Comparison of ENCODE assay signal across 9 mouse cellular contexts in the genomic region with DNA sequence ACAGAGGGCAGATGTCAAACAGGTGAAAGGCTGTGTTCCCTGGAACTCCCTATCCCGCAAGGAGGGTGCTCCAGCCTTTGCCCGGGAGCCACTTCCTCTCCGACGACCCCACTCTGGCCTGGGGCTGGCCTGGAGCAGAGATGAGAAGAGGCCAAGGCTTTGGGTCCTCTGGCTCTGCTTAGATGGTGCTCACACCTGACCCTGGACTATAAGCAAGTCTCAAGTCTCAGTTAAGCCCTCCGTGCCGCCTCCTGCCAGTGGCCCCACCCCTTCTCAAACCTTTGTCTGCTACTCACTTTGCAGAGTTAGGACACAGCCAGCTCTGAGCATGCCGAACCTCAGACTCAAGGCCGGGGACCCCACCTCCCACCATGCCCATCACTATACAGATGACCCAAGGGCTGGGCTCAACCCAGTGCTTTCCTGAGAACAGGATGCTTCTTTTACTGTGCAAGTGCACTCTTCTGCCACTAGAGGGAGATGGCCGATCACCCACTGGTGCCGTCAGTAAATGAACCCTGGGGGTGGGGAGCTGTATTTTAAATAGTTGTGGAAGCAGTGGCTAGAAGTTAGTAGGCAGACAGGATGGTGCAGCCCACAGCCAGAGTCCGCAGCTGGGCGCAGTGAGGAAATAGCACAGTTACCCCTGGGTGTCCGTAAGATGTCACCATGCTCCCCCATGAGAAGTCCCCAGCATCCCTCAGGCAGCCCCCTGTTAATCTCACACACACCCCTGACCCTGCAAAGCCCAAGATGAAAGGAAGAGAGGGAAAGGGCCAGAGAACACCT. TPM values are rescaled to one million over a fixed set of nuclear protein-coding genes. Genes with fewer than 3 reads are reported as not detected.
DNase-seq lines count a peak whose midpoint lies in the region; ATAC-seq lines count a peak whose summit lies in the region.
"Had no signal": no experiment of that assay in that cellular context is flagged by ENCODE, and none has a peak within 500 bp of the region (broad histone marks: within the 10 kb centered on the region; RNA-seq: fewer than 3 reads in every experiment).

No protein-coding gene starts in this region.

- no peak overlapping the region for H3K27ac ChIP-seq in intestine, embryonic 14.5 days (ENCODE audit: low read depth)
- no peak overlapping the region for H3K27ac ChIP-seq in limb, embryonic 12.5 days
- no peak overlapping the region for H3K27ac ChIP-seq in midbrain, embryonic 14.5 days (replicated peaks; ENCODE audit: low read depth, low read length)

- no peak overlapping the region for H3K4me3 ChIP-seq in intestine, embryonic 14.5 days (ENCODE audit: low read depth, low read length)
- H3K4me3 ChIP-seq in limb, embryonic 12.5 days (replicated peaks) = no peak overlapping the region
- no peak overlapping the region for H3K4me3 ChIP-seq in midbrain, embryonic 14.5 days (replicated peaks; ENCODE audit: low read depth, low read length)

- WGBS in intestine, embryonic 14.5 days = 49% methylated on average over 13 of the region's 13 CpGs
- WGBS in limb, embryonic 12.5 days = 49% methylated on average over 13 of the region's 13 CpGs
- 44% methylated on average over 13 of the region's 13 CpGs for WGBS in midbrain, embryonic 14.5 days

- H3K9me3 ChIP-seq in intestine, embryonic 14.5 days (ENCODE audit: control insufficient read depth, low read length) = peaks cover 4% of the 10 kb centered on the region; the same call in 1 of the 2 replicates
- no peaks in the 10 kb centered on the region for H3K9me3 ChIP-seq in limb, embryonic 12.5 days
- H3K9me3 ChIP-seq in midbrain, embryonic 14.5 days (ENCODE audit: control insufficient read depth, low read length) = no peaks in the 10 kb centered on the region

- H3K9ac ChIP-seq in intestine, embryonic 14.5 days (ENCODE audit: low read length) = no peak overlapping the region
- no peak overlapping the region for H3K9ac ChIP-seq in limb, embryonic 12.5 days (replicated peaks)
- H3K9ac ChIP-seq in midbrain, embryonic 14.5 days (replicated peaks; ENCODE audit: low read length) = no peak overlapping the region

- peak; percentile 67 for ATAC-seq in intestine, embryonic 14.5 days (replicated peaks; ENCODE audit: low FRiP score, low TSS enrichment, low read depth)
- peak; percentile 75 for ATAC-seq in limb, embryonic 12.5 days (ENCODE audit: insufficient number of reproducible peaks, insufficient read depth, low FRiP score, low TSS enrichment, low read depth)
- peak; percentile 58 for ATAC-seq in midbrain, embryonic 14.5 days (ENCODE audit: low FRiP score, low TSS enrichment)

- H3K4me1 ChIP-seq in intestine, embryonic 14.5 days (replicated peaks; ENCODE audit: control insufficient read depth, insufficient read depth, low read length) = no peaks in the 10 kb centered on the region
- H3K4me1 ChIP-seq in limb, embryonic 12.5 days (replicated peaks) = peaks cover 8% of the 10 kb centered on the region
- H3K4me1 ChIP-seq in midbrain, embryonic 14.5 days (ENCODE audit: control insufficient read depth, insufficient read depth, low read length) = no peaks in the 10 kb centered on the region

- no peak overlapping the region for H3K4me2 ChIP-seq in intestine, embryonic 14.5 days (ENCODE audit: low read length)
- no peak overlapping the region for H3K4me2 ChIP-seq in limb, embryonic 12.5 days
- no peak overlapping the region for H3K4me2 ChIP-seq in midbrain, embryonic 14.5 days (ENCODE audit: low read length)

- H3K27me3 ChIP-seq in intestine, embryonic 14.5 days (replicated peaks; ENCODE audit: control insufficient read depth, insufficient read depth, low read length) = no peaks in the 10 kb centered on the region
- H3K27me3 ChIP-seq in limb, embryonic 12.5 days = no peaks in the 10 kb centered on the region
- no peaks in the 10 kb centered on the region for H3K27me3 ChIP-seq in midbrain, embryonic 14.5 days (ENCODE audit: control insufficient read depth, insufficient read depth, low read length)

- DNase-seq in urinary bladder, postnatal 14 days (ENCODE audit: low spot score) = peak; percentile 20
- DNase-seq in urinary bladder, adult 2 months (ENCODE audit: low spot score) = no peak
- DNase-seq in cerebellum, postnatal 10 days = peak; percentile 69 to 82
- DNase-seq in frontal cortex, postnatal 14 days (ENCODE audit: low spot score in 2 of 2) = peak; percentile 27 to 38
- DNase-seq in intestine, embryonic 14.5 days (ENCODE audit: low spot score) = peak; percentile 68
- DNase-seq in midbrain, embryonic 14.5 days = peak; percentile 87
- peak; percentile 31 for DNase-seq in telencephalon, adult 2 months (ENCODE audit: low read depth, low spot score)

- H3K36me3 ChIP-seq in intestine, embryonic 14.5 days (ENCODE audit: control insufficient read depth, insufficient read depth, low read length) = peaks cover 36% of the 10 kb centered on the region
- H3K36me3 ChIP-seq in limb, embryonic 12.5 days = peaks cover 31% of the 10 kb centered on the region
- peaks cover 30% of the 10 kb centered on the region for H3K36me3 ChIP-seq in midbrain, embryonic 14.5 days (ENCODE audit: control insufficient read depth, insufficient read depth, low read length)

RNA-seq across cellular contexts. Expression of a gene that starts 7.1 kb away (rescaled TPM):
- polyA plus RNA-seq in urinary bladder, adult 2 months (2012; rRNA removed) = not detected in 2 replicates
- polyA plus RNA-seq in intestine, embryonic 14.5 days (2014; fragmentation: Nextera tagmentation; extraction: Ambion mirVana) = not detected in 2 replicates
- polyA plus RNA-seq in limb, embryonic 12.5 days (2016; fragmentation: Nextera tagmentation; extraction: Ambion mirVana) = not detected in 2 replicates
- polyA plus RNA-seq in midbrain, embryonic 14.5 days (2014; fragmentation: Nextera tagmentation; extraction: Ambion mirVana) = not detected in 2 replicates
- polyA plus RNA-seq: frontal cortex, adult 2 months had no signal

RNA-seq across cellular contexts. Expression of a gene that starts 13.1 kb away (rescaled TPM):
- 60.7 and 70.4 TPM in 2 replicates for polyA plus RNA-seq in urinary bladder, adult 2 months (2012; rRNA removed)
- 130 and 134 TPM in 2 replicates for polyA plus RNA-seq in intestine, embryonic 14.5 days (2014; fragmentation: Nextera tagmentation; extraction: Ambion mirVana)
- 152 and 160 TPM in 2 replicates for polyA plus RNA-seq in limb, embryonic 12.5 days (2016; fragmentation: Nextera tagmentation; extraction: Ambion mirVana)
- polyA plus RNA-seq in midbrain, embryonic 14.5 days (2014; fragmentation: Nextera tagmentation; extraction: Ambion mirVana) = 71.6 and 75.9 TPM in 2 replicates

RNA-seq across cellular contexts. Expression of a gene that starts 22.0 kb away (rescaled TPM):
- not detected in 2 replicates for polyA plus RNA-seq in urinary bladder, adult 2 months (2012; rRNA removed)
- polyA plus RNA-seq in intestine, embryonic 14.5 days (2014; fragmentation: Nextera tagmentation; extraction: Ambion mirVana) = 0.18 and 0.22 TPM in 2 replicates
- 0.17 and 0.20 TPM in 2 replicates for polyA plus RNA-seq in limb, embryonic 12.5 days (2016; fragmentation: Nextera tagmentation; extraction: Ambion mirVana)
- polyA plus RNA-seq in midbrain, embryonic 14.5 days (2014; fragmentation: Nextera tagmentation; extraction: Ambion mirVana) = 0.53 and 3.0 TPM in 2 replicates

RNA-seq across cellular contexts. Expression of a gene that starts 45.1 kb away (rescaled TPM):
- polyA plus RNA-seq in urinary bladder, adult 2 months (2012; rRNA removed) = 9.8 and 10.2 TPM in 2 replicates
- 0.32 TPM in 1 of 2 replicates, not detected in the other for polyA plus RNA-seq in intestine, embryonic 14.5 days (2014; fragmentation: Nextera tagmentation; extraction: Ambion mirVana)
- polyA plus RNA-seq in limb, embryonic 12.5 days (2016; fragmentation: Nextera tagmentation; extraction: Ambion mirVana) = 0.13 TPM in 1 of 2 replicates, not detected in the other
- 0.07 TPM in 1 of 2 replicates, not detected in the other for polyA plus RNA-seq in midbrain, embryonic 14.5 days (2014; fragmentation: Nextera tagmentation; extraction: Ambion mirVana)
